Mouse (Mus musculus) stomach, embryonic 14.5 days (tissue): Measurements from ENCODE around the gene Zfp592. TPM values are rescaled to one million over a fixed set of nuclear protein-coding genes. Genes with fewer than 3 reads are reported as not detected.
A peak's percentile ranks its signal among the peaks of the same experiment; 100 is the strongest.

Experiments
- ATAC-seq: fragments of 200-750 bp; cut with Nextera tagmentation; 2 replicates; pipeline ENCODE4 v1.8.0; 2017; ENCODE audit warnings: low read depth, moderate TSS enrichment; ENCODE audit not compliant: insufficient number of reproducible peaks, insufficient read depth, low FRiP score
- H3K27ac ChIP-seq: fragments of 300-500 bp; sonication (generic); 2 replicates; pipeline ENCODE4 v1.5.1; 2014; ENCODE audit warnings: mild to moderate bottlenecking, low read length, moderate library complexity, mixed read lengths
- H3K27me3 ChIP-seq: fragments of 300-500 bp; sonication (generic); 2 replicates; pipeline ENCODE4 v1.6.1; 2014; ENCODE audit warnings: low read length, control low read depth, mixed read lengths; ENCODE audit not compliant: control insufficient read depth, insufficient read depth
- H3K36me3 ChIP-seq: fragments of 300-500 bp; sonication (generic); 2 replicates; pipeline ENCODE4 v1.6.1; 2014; ENCODE audit warnings: mild to moderate bottlenecking, control low read depth, low read length, moderate library complexity, mixed read lengths; ENCODE audit not compliant: control insufficient read depth, insufficient read depth
- H3K4me1 ChIP-seq: fragments of 300-500 bp; sonication (generic); 2 replicates; pipeline ENCODE4 v1.6.1; 2014; ENCODE audit warnings: low read length, control low read depth, mixed read lengths; ENCODE audit not compliant: control insufficient read depth, insufficient read depth
- H3K4me2 ChIP-seq: fragments of 300-500 bp; sonication (generic); replicated peaks from 2 replicates; pipeline ENCODE4 v1.6.1; 2014; ENCODE audit warnings: low read depth, low read length, control low read depth
- H3K4me3 ChIP-seq: fragments of 300-500 bp; sonication (generic); 2 replicates; pipeline ENCODE4 v1.5.1; 2014; ENCODE audit warnings: low read depth, low read length, control low read depth
- H3K9ac ChIP-seq: fragments of 300-500 bp; sonication (generic); replicated peaks from 2 replicates; pipeline ENCODE4 v1.6.1; 2014; ENCODE audit warnings: low read depth, mild to moderate bottlenecking, control low read depth, low read length, moderate library complexity, mixed read lengths
- H3K9me3 ChIP-seq: fragments of 300-500 bp; sonication (generic); 2 replicates; pipeline ENCODE4 v1.6.1; 2016; ENCODE audit warnings: low read depth, low read length, control low read depth; ENCODE audit not compliant: control insufficient read depth
- WGBS: fragments of 180-500 bp; shearing (Covaris S2); extraction: QIAGEN DNeasy Blood & Tissue Kit; methylation state at CpG from one replicate; pipeline ENCODE4 v1.1.7; 2014; 5-methylcytosine and 5-hydroxymethylcytosine counted together
- polyA plus RNA-seq: library from polyadenylated mRNA; unstranded; fragments of >200 nt; fragmentation: Nextera tagmentation; extraction: Ambion mirVana; gene quantifications from 2 replicates; pipeline ENCODE4 v1.2.1, GENCODE M21; 2014

Gene Zfp592
- polyA plus RNA-seq, 1 experiment from 2014 or later: 15.2 TPM

GRCm38 (mm10) chr7:80990276-80990675, 3.2 kb upstream of the Zfp592 start:
- H3K4me1 ChIP-seq: peaks cover 28% of the 10 kb centered on the region
- no peak for ATAC-seq
- H3K4me2 ChIP-seq: no peak overlapping the region
- no peaks in the 10 kb centered on the region; the same call in 1 of the 2 replicates for H3K36me3 ChIP-seq
- no peaks in the 10 kb centered on the region for H3K27me3 ChIP-seq
- H3K9ac ChIP-seq: no peak overlapping the region
- WGBS: 90% methylated on average over 6 of the region's 6 CpGs
- H3K4me3 ChIP-seq: no peak overlapping the region
- H3K9me3 ChIP-seq: no peaks in the 10 kb centered on the region
- H3K27ac ChIP-seq: no peak overlapping the region

- no peak for ATAC-seq
- 92% methylated on average over 5 of the region's 5 CpGs for WGBS
Observed at GRCm38 (mm10) chr7:80991589-80991988, 1.9 kb upstream of the Zfp592 start.

GRCm38 (mm10) chr7:80992063-80992462, 1.4 kb upstream of the Zfp592 start:
- ATAC-seq: no peak
- no peaks in the 10 kb centered on the region for H3K27me3 ChIP-seq

More at GRCm38 (mm10) chr7:80991589-80991988, 1.9 kb upstream of the Zfp592 start:
- H3K27ac ChIP-seq: no peak overlapping the region
- H3K4me1 ChIP-seq: peaks cover 29% of the 10 kb centered on the region
- no peak overlapping the region for H3K9ac ChIP-seq
- H3K27me3 ChIP-seq: no peaks in the 10 kb centered on the region
- no peaks in the 10 kb centered on the region; the same call in 1 of the 2 replicates for H3K36me3 ChIP-seq
- peak overlapping the region; percentile 91 for H3K4me3 ChIP-seq
- peak overlapping the region; percentile 94 for H3K4me2 ChIP-seq
- H3K9me3 ChIP-seq: no peaks in the 10 kb centered on the region

GRCm38 (mm10) chr7:80992631-80992979, 876 bp upstream of the Zfp592 start:
- Histone ChIP-seq H3K4me1 (peaks cover 26% of the 10 kb centered on the region), H3K36me3 (no peaks in the 10 kb centered on the region; the same call in 1 of the 2 replicates), H3K27ac (peak overlapping the region; percentile 92), H3K9me3 (no peaks in the 10 kb centered on the region), H3K4me2 (peak overlapping the region; percentile 94), H3K9ac (peak overlapping the region; percentile 95), H3K4me3 (peak overlapping the region; percentile 91), H3K27me3 (no peaks in the 10 kb centered on the region)
- WGBS: 1% methylated on average over 12 of the region's 12 CpGs
- ATAC-seq: no peak

More at GRCm38 (mm10) chr7:80992063-80992462, 1.4 kb upstream of the Zfp592 start:
- Histone ChIP-seq H3K27ac (peak overlapping the region; percentile 92; the same call in 1 of the 2 replicates), H3K36me3 (no peaks in the 10 kb centered on the region; the same call in 1 of the 2 replicates), H3K9me3 (no peaks in the 10 kb centered on the region), H3K4me1 (peaks cover 24% of the 10 kb centered on the region), H3K4me3 (peak overlapping the region; percentile 91), H3K4me2 (peak overlapping the region; percentile 94), H3K9ac (peak overlapping the region; percentile 95)
- WGBS: 54% methylated on average over 6 of the region's 6 CpGs

DNA sequence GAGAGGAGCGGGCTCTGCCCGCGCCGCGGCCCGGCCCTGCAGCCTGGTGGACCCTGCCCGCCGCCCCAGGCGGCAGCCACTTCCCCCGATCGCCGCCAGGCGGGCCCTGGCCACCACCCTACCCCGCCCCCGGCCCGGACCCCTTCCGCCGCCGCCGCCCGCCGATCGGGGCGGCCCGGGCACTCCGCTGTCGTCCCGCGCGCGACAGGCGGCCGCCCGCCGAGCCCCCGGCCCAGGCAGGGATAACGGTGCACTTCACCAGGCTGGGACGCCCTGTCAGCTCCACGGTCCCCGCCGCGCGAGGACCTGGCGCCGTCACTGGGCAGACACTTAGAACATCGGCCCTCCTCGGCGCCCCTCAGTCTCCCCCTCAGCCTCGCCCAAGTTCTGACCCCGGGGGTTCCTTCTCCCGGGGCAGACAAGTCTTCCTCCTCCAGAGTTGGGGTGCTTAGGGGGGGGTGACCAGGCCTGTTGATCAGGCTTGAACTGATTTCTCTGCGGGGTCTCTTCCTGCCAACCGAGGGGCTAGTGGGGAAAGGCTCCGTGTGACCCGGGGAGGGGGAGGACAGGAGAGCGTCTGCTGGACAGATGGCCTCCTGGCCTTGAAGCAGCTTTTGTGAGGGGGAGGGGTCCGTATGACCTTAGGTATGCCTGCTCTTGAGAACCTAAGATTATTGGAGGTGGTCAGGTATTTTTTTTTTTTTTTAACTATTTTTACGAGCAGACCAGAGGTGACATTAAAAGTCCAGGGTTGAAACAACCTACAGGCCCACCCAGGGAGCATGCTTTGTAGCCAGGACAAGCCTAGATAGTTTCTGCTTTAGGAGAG, 567 bp downstream of the Zfp592 start:
- H3K4me1 ChIP-seq: peaks cover 27% of the 10 kb centered on the region
- peak overlapping the region; percentile 94 for H3K4me2 ChIP-seq
- ATAC-seq: peak; percentile 79
- WGBS: 1% methylated on average over 43 of the region's 58 CpGs
- peak overlapping the region; percentile 91 for H3K4me3 ChIP-seq
- H3K36me3 ChIP-seq: no peaks in the 10 kb centered on the region; the same call in 1 of the 2 replicates
- peak overlapping the region; percentile 92 for H3K27ac ChIP-seq
- no peaks in the 10 kb centered on the region for H3K27me3 ChIP-seq
- H3K9ac ChIP-seq: peak overlapping the region; percentile 95
- H3K9me3 ChIP-seq: no peaks in the 10 kb centered on the region

DNA sequence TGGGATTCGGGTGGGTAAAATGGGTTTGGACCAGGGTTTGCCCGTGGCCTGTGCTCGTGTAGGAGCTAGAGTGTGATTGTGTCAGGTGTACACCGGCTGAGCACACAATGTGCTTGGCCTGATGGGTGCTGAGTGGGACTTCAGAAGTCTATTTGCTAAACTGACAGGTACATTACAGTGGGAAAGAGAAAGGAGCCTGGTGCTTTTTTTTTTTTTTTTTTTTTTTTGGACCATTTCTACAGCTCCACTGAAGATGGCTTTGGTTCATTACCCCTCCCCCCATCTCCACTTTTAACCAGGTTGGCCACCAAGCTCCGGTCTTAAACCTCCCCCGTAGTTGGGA, 1.2 kb downstream of the Zfp592 start:
- Histone ChIP-seq H3K9me3 (no peaks in the 10 kb centered on the region), H3K9ac (peak overlapping the region; percentile 95), H3K27ac (no peak overlapping the region), H3K4me2 (peak overlapping the region; percentile 94), H3K36me3 (no peaks in the 10 kb centered on the region; the same call in 1 of the 2 replicates), H3K4me1 (peaks cover 27% of the 10 kb centered on the region), H3K27me3 (no peaks in the 10 kb centered on the region), H3K4me3 (peak overlapping the region; percentile 91)
- 36% methylated on average over 6 of the region's 6 CpGs for WGBS
- ATAC-seq: no peak

DNA sequence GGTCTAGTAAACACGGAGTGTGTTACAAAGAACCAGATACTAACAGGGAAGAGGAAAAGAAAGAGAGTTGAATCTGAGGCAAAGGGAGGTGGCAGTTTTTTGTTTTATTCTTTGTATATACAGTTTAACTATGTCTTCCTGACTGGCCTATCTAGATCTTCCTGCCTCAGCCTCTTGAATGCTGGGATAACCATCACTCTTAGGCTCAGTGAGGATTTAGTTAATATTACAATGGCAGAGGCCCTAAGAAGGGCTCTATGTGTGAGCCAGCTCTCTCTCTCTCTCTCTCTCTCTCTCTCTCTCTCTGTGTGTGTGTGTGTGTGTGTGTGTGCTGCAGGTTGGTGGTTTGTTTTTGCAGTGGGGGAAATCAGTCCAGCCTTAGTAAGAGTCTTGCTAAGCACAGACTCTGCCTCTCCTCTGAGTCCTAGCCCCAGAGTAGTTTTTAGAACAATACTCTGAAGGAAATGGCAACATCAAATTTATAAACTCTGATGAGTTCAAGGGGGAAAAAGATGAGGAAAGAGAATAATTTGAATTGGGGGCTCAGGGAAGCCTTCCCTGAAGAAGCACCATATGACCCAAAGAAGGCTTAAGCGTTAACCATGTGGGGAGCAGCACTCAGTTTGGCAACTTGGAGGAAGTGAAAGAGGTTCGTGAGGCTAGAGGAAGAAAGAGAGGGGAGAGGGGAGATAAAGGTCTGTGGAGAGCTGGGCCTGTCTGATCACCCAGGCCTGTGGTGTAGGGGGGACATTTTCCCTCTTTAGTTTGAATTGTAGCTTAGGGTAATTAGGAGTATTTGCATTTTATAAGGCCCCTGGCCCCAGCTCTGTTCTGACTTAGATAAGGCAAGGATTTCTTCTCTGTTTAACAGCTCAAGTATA, 2.0 kb downstream of the Zfp592 start:
- ATAC-seq: no peak
- no peak overlapping the region for H3K4me3 ChIP-seq
- H3K36me3 ChIP-seq: no peaks in the 10 kb centered on the region; the same call in 1 of the 2 replicates
- H3K27me3 ChIP-seq: no peaks in the 10 kb centered on the region
- peak overlapping the region; percentile 94; the same call in 1 of the 2 replicates for H3K4me2 ChIP-seq
- no peak overlapping the region for H3K27ac ChIP-seq
- peaks cover 27% of the 10 kb centered on the region for H3K4me1 ChIP-seq
- H3K9me3 ChIP-seq: no peaks in the 10 kb centered on the region
- H3K9ac ChIP-seq: no peak overlapping the region
- WGBS: 59% methylated on average over 3 of the region's 3 CpGs

DNA sequence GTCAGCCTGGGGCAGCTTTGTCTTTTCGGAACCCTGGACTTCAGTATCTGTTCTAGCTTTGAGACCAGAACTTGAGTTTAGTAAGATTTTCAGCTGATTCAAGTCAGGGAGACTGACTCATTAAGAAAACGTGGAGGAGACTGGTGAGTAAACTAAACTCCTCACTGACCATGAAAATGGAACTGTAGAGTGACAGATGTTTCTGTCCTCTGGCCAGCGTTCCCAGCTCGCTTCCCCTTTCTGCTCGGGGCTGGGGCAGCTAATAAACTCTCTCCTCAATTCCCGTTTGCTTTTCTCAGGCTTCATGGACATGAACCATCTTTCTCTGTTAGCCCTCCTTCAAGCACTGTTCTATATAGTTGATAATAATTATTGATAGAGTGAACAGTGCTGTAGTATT, 4.3 kb downstream of the Zfp592 start:
- H3K4me2 ChIP-seq: no peak overlapping the region
- WGBS: 49% methylated on average over 6 of the region's 6 CpGs
- no peak overlapping the region for H3K27ac ChIP-seq
- no peaks in the 10 kb centered on the region for H3K27me3 ChIP-seq
- H3K4me1 ChIP-seq: peaks cover 15% of the 10 kb centered on the region; the same call in 1 of the 2 replicates
- no peaks in the 10 kb centered on the region for H3K9me3 ChIP-seq
- H3K36me3 ChIP-seq: no peaks in the 10 kb centered on the region
- no peak overlapping the region for H3K9ac ChIP-seq
- ATAC-seq: no peak
- no peak overlapping the region for H3K4me3 ChIP-seq
